Mouse (Mus musculus) G1E (cell line): ENCODE results near the gene Vipr1.

Source experiments
- CTCF ChIP-seq: IDR thresholded peaks from 2 replicates; pipeline ENCODE4 v1.5.1; 2012; ENCODE audit warnings: low read depth, low read length, inconsistent platforms, mixed read lengths
- GATA1 ChIP-seq: IDR thresholded peaks from 2 replicates; pipeline ENCODE4 v1.6.1; 2012; ENCODE audit warnings: borderline replicate concordance, low read length, inconsistent platforms, mixed read lengths
- GATA2 ChIP-seq: IDR thresholded peaks from 2 replicates; pipeline ENCODE4 v1.6.1; 2012; ENCODE audit warnings: low read depth, low read length, inconsistent platforms, borderline replicate concordance
- TAL1 ChIP-seq: conservative IDR thresholded peaks from 2 replicates; pipeline ENCODE4 v1.6.1; 2012; ENCODE audit warnings: low read depth, low read length, inconsistent platforms, mixed read lengths

DNA sequence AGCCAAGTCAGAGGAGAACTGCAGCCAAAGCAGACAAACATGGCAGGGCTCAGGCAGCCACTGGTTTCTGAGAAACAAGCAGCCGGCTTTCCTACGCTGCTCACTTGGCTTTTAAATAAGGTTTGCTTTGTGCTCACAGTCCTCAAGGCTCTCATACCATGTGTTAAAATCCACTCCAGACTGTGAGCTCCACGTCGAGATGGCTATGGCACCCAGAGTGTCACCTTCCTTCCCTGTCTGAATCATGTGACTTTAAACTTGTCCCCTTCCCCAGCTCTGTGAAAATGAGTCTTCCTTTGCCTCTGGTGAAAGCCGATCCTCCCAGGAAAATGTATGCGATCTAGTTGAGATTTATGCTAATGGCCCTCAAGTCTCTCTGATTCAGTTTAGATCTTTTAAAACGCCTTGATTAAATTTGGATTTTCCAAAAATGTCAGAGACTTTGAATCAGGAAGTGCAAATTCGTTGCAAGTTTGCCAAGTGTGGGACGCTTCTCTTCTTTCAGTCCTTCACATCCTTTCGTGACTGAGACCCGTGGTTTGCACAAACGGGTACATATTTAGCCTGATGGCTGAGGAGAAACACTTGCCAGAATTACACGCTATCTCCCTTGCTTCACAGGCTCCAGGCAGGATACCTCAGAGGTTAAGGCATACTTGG is 42.2 kb upstream of the Vipr1 start:
- no peak for TF ChIP-seq CTCF
- TF ChIP-seq GATA1 = no peak
- no peak for TF ChIP-seq GATA2
- TF ChIP-seq TAL1 = no peak
